Mouse (Mus musculus): Measurements from ENCODE around the gene Kcnv2.

Kcnv2 gene

GRCm38 (mm10) chr19:27364521-27364931 lies 42.1 kb downstream of the Kcnv2 start:
- DNase-seq (ENCODE audit: low read depth, low spot score) = no peak

- no peak for DNase-seq (ENCODE audit: low read depth, low spot score)
Measured at GRCm38 (mm10) chr19:27366113-27366746, 43.8 kb downstream of the Kcnv2 start.

- DNase-seq (ENCODE audit: low read depth, low spot score) = no peak
Measured at GRCm38 (mm10) chr19:27369461-27370135, 47.2 kb downstream of the Kcnv2 start.

GRCm38 (mm10) chr19:27370174-27370573 lies 47.8 kb downstream of the Kcnv2 start:
- DNase-seq (ENCODE audit: low read depth, low spot score) = no peak

GRCm38 (mm10) chr19:27370784-27371183 lies 48.4 kb downstream of the Kcnv2 start:
- no peak for DNase-seq (ENCODE audit: low read depth, low spot score)

- DNase-seq (ENCODE audit: low read depth, low spot score) = no peak
Measured at GRCm38 (mm10) chr19:27379712-27380401, 57.5 kb downstream of the Kcnv2 start.

GRCm38 (mm10) chr19:27382131-27382530 lies 59.7 kb downstream of the Kcnv2 start:
- no peak for DNase-seq (ENCODE audit: low read depth, low spot score)

- no peak for DNase-seq (ENCODE audit: low read depth, low spot score)
Measured at GRCm38 (mm10) chr19:27383266-27383665, 60.9 kb downstream of the Kcnv2 start.

- no peak for DNase-seq (ENCODE audit: low read depth, low spot score)
Measured at GRCm38 (mm10) chr19:27385304-27385703, 62.9 kb downstream of the Kcnv2 start.
